Mouse (Mus musculus) G1E (cell line): ENCODE measurements around the gene Napa. TPM values are rescaled to one million over a fixed set of nuclear protein-coding genes. Genes with fewer than 3 reads are reported as not detected.
A peak's percentile ranks its signal among the peaks of the same experiment; 100 is the strongest.

Source experiments
- ATAC-seq: 2 replicates; pipeline ENCODE4 v1.8.0; 2016; ENCODE audit warnings: mild to moderate bottlenecking; ENCODE audit not compliant: insufficient number of reproducible peaks, poor library complexity, low FRiP score, severe bottlenecking; ENCODE audit errors: extremely low read depth
- DNase-seq: peaks from one replicate; pipeline ENCODE4 v3.0.0; 2012; ENCODE audit warnings: low spot score
- H3K27me3 ChIP-seq: 2 replicates; pipeline ENCODE4 v1.6.1; 2012; ENCODE audit warnings: mild to moderate bottlenecking, low read length, inconsistent platforms; ENCODE audit not compliant: insufficient read depth
- H3K36me3 ChIP-seq: replicated peaks from 2 replicates; pipeline ENCODE3; 2012; ENCODE audit warnings: mild to moderate bottlenecking, inconsistent platforms
- H3K4me1 ChIP-seq: 2 replicates; pipeline ENCODE4 v1.6.1; 2012; ENCODE audit warnings: low read depth, low read length, inconsistent platforms, mixed read lengths; ENCODE audit not compliant: insufficient read depth
- H3K4me3 ChIP-seq: 2 replicates; pipeline ENCODE4 v1.5.1; 2012; ENCODE audit warnings: low read depth, mild to moderate bottlenecking, inconsistent platforms, low read length, moderate library complexity, mixed read lengths
- H3K9me3 ChIP-seq: replicated peaks from 2 replicates; pipeline ENCODE4 v1.6.1; 2012; ENCODE audit warnings: inconsistent platforms
- CTCF ChIP-seq: IDR thresholded peaks from 2 replicates; pipeline ENCODE4 v1.5.1; 2012; ENCODE audit warnings: low read depth, low read length, inconsistent platforms, mixed read lengths
- GATA1 ChIP-seq: IDR thresholded peaks from 2 replicates; pipeline ENCODE4 v1.6.1; 2012; ENCODE audit warnings: borderline replicate concordance, low read length, inconsistent platforms, mixed read lengths
- GATA2 ChIP-seq: IDR thresholded peaks from 2 replicates; pipeline ENCODE4 v1.6.1; 2012; ENCODE audit warnings: low read depth, low read length, inconsistent platforms, borderline replicate concordance
- POLR2AphosphoS5 ChIP-seq: IDR thresholded peaks from 2 replicates; pipeline ENCODE4 v1.6.1; 2012; ENCODE audit warnings: low read depth, low read length, inconsistent platforms; ENCODE audit not compliant: insufficient replicate concordance
- TAL1 ChIP-seq: conservative IDR thresholded peaks from 2 replicates; pipeline ENCODE4 v1.6.1; 2012; ENCODE audit warnings: low read depth, low read length, inconsistent platforms, mixed read lengths
- polyA plus RNA-seq: library from polyadenylated mRNA; stranded (reverse); fragments of >175 nt; gene quantifications from 2 replicates; pipeline ENCODE4 v1.2.3, GENCODE M21; 2012
- total RNA-seq, 2 experiments: library from RNA; stranded (forward) in 1 of 2; stranded (reverse) in 1 of 2; fragments of 200-1000 nt in 1 of 2; fragments of >200 nt in 1 of 2; fragmentation: Nextera tagmentation in 1 of 2; gene quantifications; 2 replicates each; pipeline ENCODE4 v1.2.3; 2014 to 2017

Napa gene
- total and polyA plus RNA-seq, 3 experiments, result 73.6 to 156 (median 137) TPM

- Histone ChIP-seq H3K9me3 (no peaks in the 10 kb centered on the region), H3K4me1 (peaks cover 21% of the 10 kb centered on the region), H3K27me3 (peaks cover 22% of the 10 kb centered on the region), H3K4me3 (no peak overlapping the region), H3K36me3 (peaks cover 55% of the 10 kb centered on the region)
- ATAC-seq (no peak), DNase-seq (no peak)
- TF ChIP-seq GATA2 (no peak), TAL1 (no peak), CTCF (no peak), GATA1 (no peak), POLR2AphosphoS5 (no peak)
These were observed 30.1 kb downstream of the Napa start for GRCm38 (mm10) chr7:16128344-16128743.

- no peak for ATAC-seq
- Histone ChIP-seq H3K4me3 (no peak overlapping the region), H3K4me1 (peaks cover 21% of the 10 kb centered on the region), H3K9me3 (no peaks in the 10 kb centered on the region), H3K27me3 (peaks cover 26% of the 10 kb centered on the region), H3K36me3 (peaks cover 50% of the 10 kb centered on the region)
- no peak for TF ChIP-seq CTCF
- DNase-seq, result no peak
These were observed 30.6 kb downstream of the Napa start for GRCm38 (mm10) chr7:16128899-16129298.

DNA sequence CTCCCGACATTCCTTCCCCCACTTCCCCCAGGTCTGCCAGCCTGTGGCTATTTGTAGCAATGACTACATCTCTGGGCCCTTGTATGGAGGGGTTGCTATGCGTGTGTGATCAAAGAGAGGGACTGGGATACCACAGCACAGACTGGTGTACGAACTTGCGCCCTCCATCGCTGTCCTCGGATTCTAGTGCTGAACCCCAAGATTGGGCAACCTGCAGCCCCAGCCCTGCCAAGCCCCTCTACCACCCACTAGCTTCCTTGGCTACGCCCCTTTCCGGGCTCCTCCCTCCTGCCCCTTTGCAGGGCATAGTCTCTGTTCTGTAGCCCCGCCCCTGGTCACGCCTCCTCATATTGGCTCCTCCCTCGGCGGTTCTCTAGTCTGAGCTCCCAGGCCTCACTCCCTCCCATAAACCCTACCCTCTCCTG, 31.2 kb downstream of the Napa start, which contains the start of gene Slc8a2:
Slc8a2 (plus strand) TSS at position 406 of the 425 bp plus-strand sequence.
- no peak for TF ChIP-seq TAL1
- TF ChIP-seq POLR2AphosphoS5, result no peak
- no peak for TF ChIP-seq CTCF
- no peak for TF ChIP-seq GATA1
- no peak for TF ChIP-seq GATA2
- DNase-seq (no peak), ATAC-seq (peak; percentile 22; the same call in 1 of the 2 replicates)
- Histone ChIP-seq H3K27me3 (peaks cover 29% of the 10 kb centered on the region), H3K4me1 (peaks cover 21% of the 10 kb centered on the region), H3K9me3 (no peaks in the 10 kb centered on the region), H3K4me3 (peak within 1 kb of the TSS; percentile 28; the same call in 1 of the 2 replicates), H3K36me3 (peaks cover 45% of the 10 kb centered on the region)

DNA sequence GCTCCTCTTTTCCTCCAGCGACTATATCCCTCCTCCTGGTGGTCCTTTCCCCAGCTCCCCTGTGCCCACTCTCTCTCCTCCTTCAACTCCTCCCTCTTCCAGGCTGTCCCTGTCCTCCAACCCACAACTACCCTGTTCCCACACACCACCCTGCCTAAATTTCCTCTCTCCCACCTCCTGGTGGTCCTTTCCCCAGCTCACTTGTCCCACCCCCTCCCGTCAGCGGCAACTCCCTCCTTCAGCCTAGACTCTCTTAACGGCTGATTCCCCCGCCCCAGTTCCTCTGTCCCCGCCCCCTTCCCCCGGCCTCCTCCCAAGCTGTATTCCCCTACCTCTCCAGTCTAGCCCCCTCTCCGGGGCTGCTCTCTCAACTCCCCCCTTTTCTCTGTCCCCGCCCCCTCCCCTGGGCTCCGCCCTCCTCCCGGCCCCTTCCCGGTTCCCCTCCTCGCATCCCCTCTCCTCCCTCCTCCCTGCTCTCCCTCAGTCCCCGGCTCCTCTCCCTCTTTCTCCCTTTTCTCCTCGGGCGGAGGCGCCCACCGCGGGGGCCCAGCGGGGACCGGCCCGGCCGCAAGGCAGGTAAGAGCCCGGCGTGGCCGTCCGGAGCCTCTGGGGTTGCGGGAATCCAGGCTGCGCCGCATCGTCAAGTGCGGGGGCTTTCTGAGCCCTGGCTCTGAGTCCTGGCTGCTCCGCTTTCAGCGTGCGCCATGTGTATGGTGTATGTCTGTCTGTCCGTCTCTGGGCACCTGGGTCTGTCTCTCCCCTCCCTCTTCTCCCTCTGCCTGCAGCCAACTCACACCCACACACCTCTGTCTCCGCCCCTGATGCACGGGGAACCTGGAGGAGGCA, 31.8 kb downstream of the Napa start:
- Histone ChIP-seq H3K4me1 (peaks cover 21% of the 10 kb centered on the region), H3K36me3 (peaks cover 38% of the 10 kb centered on the region), H3K9me3 (no peaks in the 10 kb centered on the region), H3K4me3 (peak overlapping the region; percentile 28; the same call in 1 of the 2 replicates), H3K27me3 (peaks cover 29% of the 10 kb centered on the region)
- DNase-seq, result no peak
- no peak for TF ChIP-seq TAL1
- TF ChIP-seq POLR2AphosphoS5, result no peak
- TF ChIP-seq GATA2, result no peak
- TF ChIP-seq GATA1, result no peak
- TF ChIP-seq CTCF, result no peak
- ATAC-seq, result no peak

DNA sequence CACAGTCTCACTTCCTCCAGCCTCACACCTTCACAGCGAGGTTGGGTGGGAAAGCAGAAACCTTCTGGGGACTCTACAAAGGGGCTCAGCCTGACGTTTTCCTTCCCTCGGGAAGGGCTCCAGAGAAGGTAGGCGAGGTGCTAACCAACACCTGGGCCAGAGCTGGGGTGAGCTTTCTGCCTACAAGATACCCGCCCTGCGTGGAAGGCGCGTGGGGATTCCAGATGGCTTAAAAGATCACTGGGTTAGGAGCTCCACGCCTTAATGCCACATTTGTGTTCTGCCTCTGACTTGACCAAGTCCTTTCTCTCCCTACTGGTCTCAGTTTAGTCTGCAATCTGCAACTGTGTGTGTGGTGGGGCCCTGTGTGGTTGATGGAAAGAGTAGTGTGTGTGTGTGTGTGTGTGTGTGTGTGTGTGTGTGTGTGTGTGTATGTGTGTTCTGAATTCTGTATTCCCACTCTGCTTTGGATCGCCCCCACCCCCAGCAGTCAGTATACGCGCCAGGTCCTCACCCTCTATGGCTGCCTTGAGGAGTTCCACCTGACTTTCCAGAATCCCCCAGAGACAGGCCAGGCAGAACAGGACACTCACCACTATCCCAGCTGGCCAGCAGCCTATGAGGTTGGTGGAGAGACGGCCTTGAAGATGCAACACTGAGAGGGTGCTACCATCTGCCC, 32.8 kb downstream of the Napa start:
- DNase-seq (no peak), ATAC-seq (no peak)
- TF ChIP-seq CTCF, result no peak
- TF ChIP-seq TAL1, result no peak
- TF ChIP-seq GATA1, result no peak
- Histone ChIP-seq H3K4me3 (no peak overlapping the region), H3K9me3 (no peaks in the 10 kb centered on the region), H3K27me3 (peaks cover 29% of the 10 kb centered on the region), H3K4me1 (peaks cover 21% of the 10 kb centered on the region), H3K36me3 (peaks cover 28% of the 10 kb centered on the region)

DNA sequence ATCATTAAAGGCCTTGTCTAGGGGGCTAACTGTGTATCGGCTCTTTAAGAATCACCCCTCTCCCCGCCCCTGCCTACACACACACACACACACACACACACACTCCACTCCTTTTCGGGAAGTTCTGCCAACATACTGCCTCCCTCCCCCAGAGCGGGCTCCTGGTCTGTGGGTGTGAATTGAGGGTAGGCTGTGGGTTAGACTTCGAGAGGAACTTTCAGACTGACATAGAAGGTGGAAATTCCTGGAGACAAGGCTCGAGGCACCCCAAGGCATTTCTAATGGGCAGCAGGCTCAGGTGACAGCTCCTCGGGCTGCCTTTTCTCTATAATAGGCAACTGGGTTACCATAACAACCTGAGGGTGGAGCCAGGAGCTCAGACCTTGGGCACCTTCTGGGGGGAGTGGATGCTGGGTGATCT, 33.9 kb downstream of the Napa start:
- no peak for TF ChIP-seq CTCF
- no peak for TF ChIP-seq GATA2
- TF ChIP-seq POLR2AphosphoS5, result no peak
- no peak for TF ChIP-seq GATA1
- no peak for TF ChIP-seq TAL1
- H3K27me3 ChIP-seq, result peaks cover 29% of the 10 kb centered on the region

More for the DNA sequence above, 33.9 kb downstream of the Napa start:
- Histone ChIP-seq H3K36me3 (peaks cover 19% of the 10 kb centered on the region), H3K9me3 (no peaks in the 10 kb centered on the region), H3K4me3 (no peak overlapping the region), H3K4me1 (peaks cover 21% of the 10 kb centered on the region)
- ATAC-seq (no peak), DNase-seq (no peak)
